Mouse (Mus musculus): ENCODE data around the gene Nme4. TPM values are rescaled to one million over a fixed set of nuclear protein-coding genes. Genes with fewer than 3 reads are reported as not detected.
"Not testable (repeated sequence)": the region's sequence is repeated elsewhere in the genome, so short reads cannot be mapped to it uniquely, and the experiment has no call there.

Nme4 gene
- total and polyA plus RNA-seq, 2 experiments from 2014 or later: 26.5 to 60.6 TPM

- Histone ChIP-seq H3K4me3 (ENCODE audit: low read depth, low read length) (no peak overlapping the region), H3K36me3 (replicated peaks; ENCODE audit: control insufficient read depth, insufficient read depth, low read length) (no peaks in the 10 kb centered on the region), H3K9ac (replicated peaks; ENCODE audit: low read depth, low read length) (no peak overlapping the region), H3K4me1 (ENCODE audit: control insufficient read depth, insufficient read depth) (0 out of 2 replicates have a peak, but pooled peaks cover 7% of the 10 kb centered on the region), H3K27ac (ENCODE audit: low read depth) (no peak overlapping the region), H3K4me2 (ENCODE audit: low read depth, low read length) (no peak overlapping the region), H3K9me3 (replicated peaks; ENCODE audit: control insufficient read depth, low read length) (no peaks in the 10 kb centered on the region), H3K27me3 (ENCODE audit: control insufficient read depth, insufficient read depth, low read length) (peaks cover 81% of the 10 kb centered on the region)
- no peak for DNase-seq (ENCODE audit: low spot score)
- no peak for TF ChIP-seq CTCF (IDR thresholded peaks at IDR 0.05; ENCODE audit: low read depth)
- TF ChIP-seq EP300 (IDR thresholded peaks at IDR 0.05; ENCODE audit: low read depth): no peak
- ATAC-seq (ENCODE audit: insufficient read depth, low read depth): no peak
- WGBS: 55% methylated on average over 3 of the region's 3 CpGs
These were observed 20.6 kb upstream of the Nme4 start for GRCm38 (mm10) chr17:26115956-26116487.

- H3K27me3 ChIP-seq (ENCODE audit: control insufficient read depth, insufficient read depth, low read length): peaks cover 87% of the 10 kb centered on the region
- TF ChIP-seq EP300 (IDR thresholded peaks at IDR 0.05; ENCODE audit: low read depth) (no peak), CTCF (IDR thresholded peaks at IDR 0.05; ENCODE audit: low read depth) (no peak)
- no peak for DNase-seq (ENCODE audit: low spot score)
- WGBS: 76% methylated on average over 7 of the region's 7 CpGs
- no peak overlapping the region for H3K4me2 ChIP-seq (ENCODE audit: low read depth, low read length)
- 0 out of 2 replicates have a peak, but pooled peaks cover 7% of the 10 kb centered on the region for H3K4me1 ChIP-seq (ENCODE audit: control insufficient read depth, insufficient read depth)
- no peak for ATAC-seq (ENCODE audit: insufficient read depth, low read depth)
- H3K4me3 ChIP-seq (ENCODE audit: low read depth, low read length): no peak overlapping the region
- no peaks in the 10 kb centered on the region for H3K36me3 ChIP-seq (replicated peaks; ENCODE audit: control insufficient read depth, insufficient read depth, low read length)
- H3K9me3 ChIP-seq (replicated peaks; ENCODE audit: control insufficient read depth, low read length): no peaks in the 10 kb centered on the region
- no peak overlapping the region for H3K9ac ChIP-seq (replicated peaks; ENCODE audit: low read depth, low read length)
- no peak overlapping the region for H3K27ac ChIP-seq (ENCODE audit: low read depth)
These were observed 19.9 kb upstream of the Nme4 start for GRCm38 (mm10) chr17:26115205-26115898.

- H3K27me3 ChIP-seq (ENCODE audit: control insufficient read depth, insufficient read depth, low read length): peaks cover 90% of the 10 kb centered on the region
- not testable (repeated sequence) for H3K36me3 ChIP-seq (replicated peaks; ENCODE audit: control insufficient read depth, insufficient read depth, low read length); DNase-seq (ENCODE audit: low spot score); H3K9me3 ChIP-seq (replicated peaks; ENCODE audit: control insufficient read depth, low read length); H3K9ac ChIP-seq (replicated peaks; ENCODE audit: low read depth, low read length); H3K4me1 ChIP-seq (ENCODE audit: control insufficient read depth, insufficient read depth); ATAC-seq (ENCODE audit: insufficient read depth, low read depth); H3K4me2 ChIP-seq (ENCODE audit: low read depth, low read length); H3K27ac ChIP-seq (ENCODE audit: low read depth); H3K4me3 ChIP-seq (ENCODE audit: low read depth, low read length)
- WGBS: 58% methylated on average over 7 of the region's 7 CpGs
These were observed 19.1 kb upstream of the Nme4 start for GRCm38 (mm10) chr17:26114461-26114860.

- H3K9me3 ChIP-seq (replicated peaks; ENCODE audit: control insufficient read depth, low read length): no peaks in the 10 kb centered on the region
- WGBS: 13% methylated on average over 8 of the region's 8 CpGs
- DNase-seq (ENCODE audit: low spot score) (no peak), ATAC-seq (ENCODE audit: insufficient read depth, low read depth) (no peak)
- TF ChIP-seq EP300 (IDR thresholded peaks at IDR 0.05; ENCODE audit: low read depth) (no peak), CTCF (IDR thresholded peaks at IDR 0.05; ENCODE audit: low read depth) (no peak)
- H3K4me1 ChIP-seq (ENCODE audit: control insufficient read depth, insufficient read depth): 0 out of 2 replicates have a peak, but pooled peaks cover 7% of the 10 kb centered on the region
- no peaks in the 10 kb centered on the region for H3K36me3 ChIP-seq (replicated peaks; ENCODE audit: control insufficient read depth, insufficient read depth, low read length)
- H3K27ac ChIP-seq (ENCODE audit: low read depth): no peak overlapping the region
- no peak overlapping the region for H3K9ac ChIP-seq (replicated peaks; ENCODE audit: low read depth, low read length)
- H3K4me2 ChIP-seq (ENCODE audit: low read depth, low read length): peak overlapping the region; percentile 94
- peak overlapping the region; percentile 54 for H3K4me3 ChIP-seq (ENCODE audit: low read depth, low read length)
- peaks cover 86% of the 10 kb centered on the region for H3K27me3 ChIP-seq (ENCODE audit: control insufficient read depth, insufficient read depth, low read length)
These were observed 18.7 kb upstream of the Nme4 start for GRCm38 (mm10) chr17:26114061-26114460.

GRCm38 (mm10) chr17:26113181-26113948 lies 18.0 kb upstream of the Nme4 start, which contains the start of gene Tmem8:
Gene Tmem8 (plus strand): TSS chr17:26113299.
- Histone ChIP-seq H3K9me3 (replicated peaks; ENCODE audit: control insufficient read depth, low read length) (no peaks in the 10 kb centered on the region), H3K36me3 (replicated peaks; ENCODE audit: control insufficient read depth, insufficient read depth, low read length) (no peaks in the 10 kb centered on the region), H3K27ac (ENCODE audit: low read depth) (no peak within 1 kb of the TSS), H3K4me3 (ENCODE audit: low read depth, low read length) (peak within 1 kb of the TSS; percentile 54), H3K4me2 (ENCODE audit: low read depth, low read length) (peak within 1 kb of the TSS; percentile 94), H3K27me3 (ENCODE audit: control insufficient read depth, insufficient read depth, low read length) (peaks cover 83% of the 10 kb centered on the region), H3K4me1 (ENCODE audit: control insufficient read depth, insufficient read depth) (0 out of 2 replicates have a peak, but pooled peaks cover 7% of the 10 kb centered on the region), H3K9ac (replicated peaks; ENCODE audit: low read depth, low read length) (peak within 1 kb of the TSS; percentile 49)
- DNase-seq (ENCODE audit: low spot score) (peak; percentile 23), ATAC-seq (ENCODE audit: insufficient read depth, low read depth) (peak; percentile 70; the same call in 1 of the 2 replicates)
- no peak for TF ChIP-seq CTCF (IDR thresholded peaks at IDR 0.05; ENCODE audit: low read depth)
- no peak for TF ChIP-seq EP300 (IDR thresholded peaks at IDR 0.05; ENCODE audit: low read depth)
- WGBS: under 1% methylated on average over 72 of the region's 75 CpGs
